Mouse (Mus musculus): ENCODE results near the gene Susd6. TPM values are rescaled to one million over a fixed set of nuclear protein-coding genes. Genes with fewer than 3 reads are reported as not detected.

Gene Susd6
- polyA plus RNA-seq, 2 experiments: 11.1 to 11.6 TPM

- H3K4me1 ChIP-seq (replicated peaks; ENCODE audit: control insufficient read depth in 2 of 2, insufficient read depth in 2 of 2, low read length in 1 of 2): 0 out of 4 replicates have a peak, but pooled peaks cover 0 to 3% of the 10 kb centered on the region in 2 experiments
- no peak within 1 kb of the TSS for H3K27ac ChIP-seq
- peaks cover 66% of the 10 kb centered on the region for H3K27me3 ChIP-seq (ENCODE audit: control insufficient read depth, insufficient read depth, low read length)
- no peak within 1 kb of the TSS for H3K9ac ChIP-seq (replicated peaks)
- no peaks in the 10 kb centered on the region for H3K9me3 ChIP-seq (ENCODE audit: control insufficient read depth, low read length)
- 1% methylated on average over 24 of the region's 24 CpGs for WGBS (ENCODE audit: insufficient replicate concordance)
- H3K4me3 ChIP-seq (ENCODE audit: insufficient read depth in 1 of 2, low read depth in 2 of 2, low read length in 2 of 2): peak within 1 kb of the TSS in 1 of 2 experiments; percentile 21; a peak in 1 of 4 replicates
- TF ChIP-seq EP300 (IDR thresholded peaks at IDR 0.05; ENCODE audit: low read depth) (no peak), CTCF (IDR thresholded peaks at IDR 0.05; ENCODE audit: low read depth) (peak; percentile 93)
- H3K36me3 ChIP-seq (replicated peaks; ENCODE audit: control insufficient read depth, insufficient read depth, low read depth): no peaks in the 10 kb centered on the region
- H3K4me2 ChIP-seq (ENCODE audit: low read depth): peak within 1 kb of the TSS; percentile 15; the same call in 1 of the 2 replicates
- DNase-seq (ENCODE audit: low read depth in 3 of 3, low spot score in 3 of 3) (peak; percentile 45 to 55 (median 46)), ATAC-seq (ENCODE audit: insufficient read depth) (no peak)
Measured at GRCm38 (mm10) chr12:80760396-80760801, 29.9 kb upstream of the Susd6 start, which contains the start of gene Ccdc177. TSS of gene Ccdc177 (minus strand) at chr12:80760687.

- no peak overlapping the region for H3K27ac ChIP-seq
- no peak overlapping the region for H3K4me2 ChIP-seq (ENCODE audit: low read depth)
- H3K9ac ChIP-seq (replicated peaks): no peak overlapping the region
- H3K36me3 ChIP-seq (replicated peaks; ENCODE audit: control insufficient read depth, insufficient read depth, low read depth): no peaks in the 10 kb centered on the region
- no peaks in the 10 kb centered on the region for H3K9me3 ChIP-seq (ENCODE audit: control insufficient read depth, low read length)
- H3K4me1 ChIP-seq (replicated peaks; ENCODE audit: control insufficient read depth in 2 of 2, insufficient read depth in 2 of 2, low read length in 1 of 2): 0 out of 4 replicates have a peak, but pooled peaks cover 0 to 3% of the 10 kb centered on the region in 2 experiments
- TF ChIP-seq CTCF (IDR thresholded peaks at IDR 0.05; ENCODE audit: low read depth) (no peak), EP300 (IDR thresholded peaks at IDR 0.05; ENCODE audit: low read depth) (no peak)
- peaks cover 40% of the 10 kb centered on the region for H3K27me3 ChIP-seq (ENCODE audit: control insufficient read depth, insufficient read depth, low read length)
- ATAC-seq (ENCODE audit: insufficient read depth) (no peak), DNase-seq (ENCODE audit: low read depth in 3 of 3, low spot score in 3 of 3) (no peak)
- 62% methylated on average over 5 of the region's 5 CpGs for WGBS (ENCODE audit: insufficient replicate concordance)
- no peak overlapping the region for H3K4me3 ChIP-seq (ENCODE audit: insufficient read depth in 1 of 2, low read depth in 2 of 2, low read length in 2 of 2)
Measured at GRCm38 (mm10) chr12:80762982-80763381, 27.3 kb upstream of the Susd6 start.

GRCm38 (mm10) chr12:80764116-80764515 is 26.2 kb upstream of the Susd6 start:
- Histone ChIP-seq H3K4me2 (ENCODE audit: low read depth) (no peak overlapping the region), H3K4me1 (replicated peaks; ENCODE audit: control insufficient read depth in 2 of 2, insufficient read depth in 2 of 2, low read length in 1 of 2) (0 out of 4 replicates have a peak, but pooled peaks cover 0 to 3% of the 10 kb centered on the region in 2 experiments)

GRCm38 (mm10) chr12:80769697-80770096 is 20.6 kb upstream of the Susd6 start:
- no peak overlapping the region for H3K27ac ChIP-seq
- no peaks in the 10 kb centered on the region for H3K36me3 ChIP-seq (replicated peaks; ENCODE audit: control insufficient read depth, insufficient read depth, low read depth)
- ATAC-seq (ENCODE audit: insufficient read depth) (peak; percentile 70), DNase-seq (ENCODE audit: low read depth in 3 of 3, low spot score in 3 of 3) (peak in 2 of 3 experiments; percentile 63 to 66)
- H3K9ac ChIP-seq (replicated peaks): no peak overlapping the region
- no peak overlapping the region for H3K4me3 ChIP-seq (ENCODE audit: insufficient read depth in 1 of 2, low read depth in 2 of 2, low read length in 2 of 2)
- TF ChIP-seq EP300 (IDR thresholded peaks at IDR 0.05; ENCODE audit: low read depth) (no peak), CTCF (IDR thresholded peaks at IDR 0.05; ENCODE audit: low read depth) (peak; percentile 100)
- 17% methylated on average over 11 of the region's 11 CpGs for WGBS (ENCODE audit: insufficient replicate concordance)
- H3K27me3 ChIP-seq (ENCODE audit: control insufficient read depth, insufficient read depth, low read length): no peaks in the 10 kb centered on the region
- H3K4me1 ChIP-seq (replicated peaks; ENCODE audit: control insufficient read depth in 2 of 2, insufficient read depth in 2 of 2, low read length in 1 of 2): 0 out of 4 replicates have a peak, but pooled peaks cover 0 to 2% of the 10 kb centered on the region in 2 experiments
- no peaks in the 10 kb centered on the region for H3K9me3 ChIP-seq (ENCODE audit: control insufficient read depth, low read length)
- H3K4me2 ChIP-seq (ENCODE audit: low read depth): no peak overlapping the region

More at GRCm38 (mm10) chr12:80764116-80764515, 26.2 kb upstream of the Susd6 start:
- Histone ChIP-seq H3K36me3 (replicated peaks; ENCODE audit: control insufficient read depth, insufficient read depth, low read depth) (no peaks in the 10 kb centered on the region), H3K27ac (no peak overlapping the region), H3K9ac (replicated peaks) (no peak overlapping the region), H3K27me3 (ENCODE audit: control insufficient read depth, insufficient read depth, low read length) (peaks cover 29% of the 10 kb centered on the region), H3K4me3 (ENCODE audit: insufficient read depth in 1 of 2, low read depth in 2 of 2, low read length in 2 of 2) (no peak overlapping the region), H3K9me3 (ENCODE audit: control insufficient read depth, low read length) (no peaks in the 10 kb centered on the region)
- no peak for ATAC-seq (ENCODE audit: insufficient read depth)
- WGBS (ENCODE audit: insufficient replicate concordance): 42% methylated on average over 4 of the region's 4 CpGs
- DNase-seq (ENCODE audit: low read depth in 3 of 3, low spot score in 3 of 3): no peak
- TF ChIP-seq EP300 (IDR thresholded peaks at IDR 0.05; ENCODE audit: low read depth) (no peak), CTCF (IDR thresholded peaks at IDR 0.05; ENCODE audit: low read depth) (no peak)

GRCm38 (mm10) chr12:80774786-80775185 is 15.5 kb upstream of the Susd6 start:
- no peak for ATAC-seq (ENCODE audit: insufficient read depth)
- Histone ChIP-seq H3K4me1 (replicated peaks; ENCODE audit: control insufficient read depth in 2 of 2, insufficient read depth in 2 of 2, low read length in 1 of 2) (peaks cover 37 to 42% of the 10 kb centered on the region in 2 experiments), H3K36me3 (replicated peaks; ENCODE audit: control insufficient read depth, insufficient read depth, low read depth) (no peaks in the 10 kb centered on the region), H3K27ac (no peak overlapping the region), H3K9ac (replicated peaks) (no peak overlapping the region), H3K27me3 (ENCODE audit: control insufficient read depth, insufficient read depth, low read length) (no peaks in the 10 kb centered on the region), H3K9me3 (ENCODE audit: control insufficient read depth, low read length) (no peaks in the 10 kb centered on the region), H3K4me2 (ENCODE audit: low read depth) (no peak overlapping the region), H3K4me3 (ENCODE audit: insufficient read depth in 1 of 2, low read depth in 2 of 2, low read length in 2 of 2) (no peak overlapping the region)
- DNase-seq (ENCODE audit: low read depth in 3 of 3, low spot score in 3 of 3): no peak
- WGBS (ENCODE audit: insufficient replicate concordance): 77% methylated on average over 7 of the region's 7 CpGs
- TF ChIP-seq CTCF (IDR thresholded peaks at IDR 0.05; ENCODE audit: low read depth) (no peak), EP300 (IDR thresholded peaks at IDR 0.05; ENCODE audit: low read depth) (no peak)

Measured in liver, embryonic 14.5 days (tissue).